Mouse (Mus musculus) gastrocnemius, adult 18-20 months (tissue): Measurements from ENCODE around the gene Maml3. TPM values are rescaled to one million over a fixed set of nuclear protein-coding genes. Genes with fewer than 3 reads are reported as not detected.

Source experiments
- DNase-seq: peaks from one replicate; pipeline ENCODE4 v3.0.0; 2021; ENCODE audit warnings: low spot score
- total RNA-seq, 2 experiments: library from RNA; stranded (reverse); gene quantifications; 2 replicates each; pipeline ENCODE4 v1.2.3; 2021

Maml3 gene
- total RNA-seq, 2 experiments from 2014 or later: 2.3 to 2.6 TPM

- DNase-seq: no peak
These were observed 225.7 kb downstream of the Maml3 start for GRCm38 (mm10) chr3:51879211-51879610.

- DNase-seq: no peak
These were observed 226.3 kb downstream of the Maml3 start for GRCm38 (mm10) chr3:51878577-51878976.

- DNase-seq: no peak
These were observed 228.1 kb downstream of the Maml3 start for GRCm38 (mm10) chr3:51876729-51877128.

GRCm38 (mm10) chr3:51875629-51876028 is 229.2 kb downstream of the Maml3 start:
- DNase-seq: no peak

- no peak for DNase-seq
These were observed 230.6 kb downstream of the Maml3 start for GRCm38 (mm10) chr3:51874252-51874651.

GRCm38 (mm10) chr3:51872771-51873170 is 232.1 kb downstream of the Maml3 start:
- DNase-seq: no peak

GRCm38 (mm10) chr3:51871346-51871745 is 233.5 kb downstream of the Maml3 start:
- peak; percentile 77 for DNase-seq

GRCm38 (mm10) chr3:51869980-51870379 is 234.9 kb downstream of the Maml3 start:
- DNase-seq: no peak

- DNase-seq: no peak
These were observed 236.0 kb downstream of the Maml3 start for GRCm38 (mm10) chr3:51868857-51869256.

GRCm38 (mm10) chr3:51866446-51866845 is 238.4 kb downstream of the Maml3 start:
- no peak for DNase-seq

- DNase-seq: no peak
These were observed 243.2 kb downstream of the Maml3 start for GRCm38 (mm10) chr3:51861631-51862030.

GRCm38 (mm10) chr3:51860458-51860857 is 244.4 kb downstream of the Maml3 start:
- no peak for DNase-seq

- no peak for DNase-seq
These were observed 245.7 kb downstream of the Maml3 start for GRCm38 (mm10) chr3:51859208-51859607.

GRCm38 (mm10) chr3:51854152-51854551 is 250.7 kb downstream of the Maml3 start:
- DNase-seq: no peak

GRCm38 (mm10) chr3:51853610-51854009 is 251.3 kb downstream of the Maml3 start:
- no peak for DNase-seq

GRCm38 (mm10) chr3:51852692-51853091 is 252.2 kb downstream of the Maml3 start:
- DNase-seq: no peak

- no peak for DNase-seq
These were observed 253.3 kb downstream of the Maml3 start for GRCm38 (mm10) chr3:51851596-51851995.

GRCm38 (mm10) chr3:51849462-51849861 is 255.4 kb downstream of the Maml3 start:
- DNase-seq: no peak

- no peak for DNase-seq
These were observed 257.6 kb downstream of the Maml3 start for GRCm38 (mm10) chr3:51847262-51847661.

GRCm38 (mm10) chr3:51844255-51844654 is 260.6 kb downstream of the Maml3 start:
- DNase-seq: no peak

GRCm38 (mm10) chr3:51842140-51842539 is 262.7 kb downstream of the Maml3 start:
- no peak for DNase-seq

- DNase-seq: no peak
These were observed 263.3 kb downstream of the Maml3 start for GRCm38 (mm10) chr3:51841598-51841997.

GRCm38 (mm10) chr3:51841177-51841576 is 263.7 kb downstream of the Maml3 start:
- no peak for DNase-seq

- DNase-seq: peak; percentile 76
These were observed 264.6 kb downstream of the Maml3 start for GRCm38 (mm10) chr3:51840095-51840805.
